Mouse (Mus musculus): ENCODE results near the gene Apba3.
A peak's percentile ranks its signal among the peaks of the same experiment; 100 is the strongest.

Apba3 gene

DNA sequence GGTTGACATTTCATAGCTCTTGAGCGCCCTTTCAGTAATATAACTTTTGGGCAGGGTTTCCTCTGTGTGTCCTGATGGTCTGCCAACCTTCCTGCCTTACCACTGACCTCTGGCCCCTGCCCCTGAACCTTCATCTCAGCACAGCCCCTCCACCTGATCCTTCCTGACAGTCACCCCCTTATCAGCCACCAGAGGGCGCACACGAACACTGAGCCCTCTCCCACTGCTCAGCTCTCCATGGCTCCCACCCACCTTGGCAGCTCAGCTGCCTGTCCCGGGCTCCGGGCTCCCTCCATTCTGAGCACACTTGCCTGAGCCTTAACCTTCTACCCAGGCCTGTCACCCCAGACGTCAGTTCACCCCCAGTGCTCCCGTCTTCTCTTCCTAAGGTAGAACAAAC, 22.5 kb downstream of the Apba3 start:
- no peak for ATAC-seq (ENCODE audit: insufficient number of reproducible peaks, low FRiP score, low TSS enrichment)

DNA sequence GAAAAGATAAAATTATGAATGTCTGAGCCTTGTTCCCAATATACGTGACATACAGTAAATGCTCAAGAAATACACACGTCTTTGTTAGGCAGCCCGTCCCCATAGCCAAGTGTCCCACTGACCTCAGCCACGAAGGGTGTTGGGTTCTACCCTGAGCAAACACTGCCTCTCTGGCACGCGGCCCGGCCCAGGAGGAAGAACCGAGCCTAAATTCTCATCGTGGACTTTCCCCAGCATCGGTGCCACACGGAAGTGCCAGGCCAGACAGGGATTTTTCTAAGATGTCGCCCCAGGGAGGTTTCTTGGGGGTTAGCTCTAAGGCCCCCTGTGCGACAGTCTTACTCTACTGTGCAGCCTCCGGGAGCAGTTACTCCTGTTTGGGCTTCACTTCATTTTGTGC, 23.1 kb downstream of the Apba3 start:
- ATAC-seq (ENCODE audit: insufficient number of reproducible peaks, low FRiP score, low TSS enrichment) = no peak

DNA sequence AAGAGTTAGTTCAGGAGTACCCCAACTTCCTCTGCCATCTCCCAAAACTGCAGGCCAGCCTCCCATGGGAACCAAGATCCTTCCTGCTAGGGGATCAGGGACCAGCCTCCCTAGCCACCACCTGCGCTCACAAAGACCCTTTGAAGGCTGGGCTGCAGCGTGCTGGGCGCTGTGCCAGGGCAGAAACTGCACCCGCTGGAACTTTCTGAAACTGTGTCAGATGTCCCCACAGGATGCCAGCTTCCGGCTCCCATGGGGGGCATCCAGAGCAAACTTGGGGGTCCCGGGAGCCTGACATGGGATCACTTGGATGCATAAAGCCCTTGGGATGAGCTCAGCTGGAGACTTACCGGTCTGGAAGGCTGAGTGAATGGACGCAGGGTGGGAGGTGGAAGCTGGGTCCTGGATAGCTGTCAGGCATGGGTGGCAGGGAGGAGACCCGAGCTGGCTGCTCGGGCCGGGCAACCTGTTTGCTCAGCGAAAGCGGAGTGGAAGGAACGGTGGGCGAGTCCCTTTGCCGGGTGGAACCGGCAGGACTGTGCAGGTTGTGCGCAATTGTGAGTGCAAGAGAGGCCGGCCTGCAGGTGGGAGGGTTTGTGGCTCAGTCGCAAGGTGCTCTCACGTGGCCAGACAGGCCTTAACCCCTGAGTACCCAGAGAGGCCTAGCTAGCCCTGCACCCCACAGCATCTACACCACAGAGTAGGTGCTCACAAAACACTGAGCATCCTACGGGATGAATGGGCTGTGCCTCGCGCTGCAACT, 24.1 kb downstream of the Apba3 start:
- no peak for ATAC-seq (ENCODE audit: insufficient number of reproducible peaks, low FRiP score, low TSS enrichment)

DNA sequence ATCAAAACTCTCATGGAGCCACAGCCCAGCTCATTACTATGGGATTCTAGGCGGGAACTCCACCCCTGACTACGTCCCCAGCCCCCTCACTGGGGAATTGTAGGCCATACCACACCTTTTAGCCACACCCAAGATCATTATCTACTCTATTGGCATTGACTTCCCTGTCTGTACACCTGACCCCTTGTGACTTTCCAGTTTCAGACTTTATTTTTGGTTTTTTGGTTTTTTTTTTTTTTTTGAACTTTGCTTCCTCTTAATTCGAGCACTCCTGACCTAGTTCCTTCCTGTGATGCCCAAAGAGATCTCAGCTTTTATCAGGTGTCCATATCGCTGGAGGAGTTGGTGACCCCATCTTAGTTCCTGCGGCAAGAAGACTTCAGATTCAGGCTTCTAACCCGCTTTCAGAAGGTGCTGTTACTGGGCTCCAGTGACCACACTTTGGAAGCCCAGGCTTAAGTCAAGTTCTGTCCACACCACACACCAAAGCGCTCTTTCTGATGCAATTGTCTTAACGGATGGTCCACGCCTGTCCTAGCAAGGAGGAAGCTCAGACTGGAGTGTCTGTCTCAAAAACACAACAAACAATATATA, 24.8 kb downstream of the Apba3 start, which contains the start of gene Tjp3:
Tjp3 (minus strand) TSS at position 71 of the 594 bp plus-strand sequence.
- no peak for ATAC-seq (ENCODE audit: insufficient number of reproducible peaks, low FRiP score, low TSS enrichment)

DNA sequence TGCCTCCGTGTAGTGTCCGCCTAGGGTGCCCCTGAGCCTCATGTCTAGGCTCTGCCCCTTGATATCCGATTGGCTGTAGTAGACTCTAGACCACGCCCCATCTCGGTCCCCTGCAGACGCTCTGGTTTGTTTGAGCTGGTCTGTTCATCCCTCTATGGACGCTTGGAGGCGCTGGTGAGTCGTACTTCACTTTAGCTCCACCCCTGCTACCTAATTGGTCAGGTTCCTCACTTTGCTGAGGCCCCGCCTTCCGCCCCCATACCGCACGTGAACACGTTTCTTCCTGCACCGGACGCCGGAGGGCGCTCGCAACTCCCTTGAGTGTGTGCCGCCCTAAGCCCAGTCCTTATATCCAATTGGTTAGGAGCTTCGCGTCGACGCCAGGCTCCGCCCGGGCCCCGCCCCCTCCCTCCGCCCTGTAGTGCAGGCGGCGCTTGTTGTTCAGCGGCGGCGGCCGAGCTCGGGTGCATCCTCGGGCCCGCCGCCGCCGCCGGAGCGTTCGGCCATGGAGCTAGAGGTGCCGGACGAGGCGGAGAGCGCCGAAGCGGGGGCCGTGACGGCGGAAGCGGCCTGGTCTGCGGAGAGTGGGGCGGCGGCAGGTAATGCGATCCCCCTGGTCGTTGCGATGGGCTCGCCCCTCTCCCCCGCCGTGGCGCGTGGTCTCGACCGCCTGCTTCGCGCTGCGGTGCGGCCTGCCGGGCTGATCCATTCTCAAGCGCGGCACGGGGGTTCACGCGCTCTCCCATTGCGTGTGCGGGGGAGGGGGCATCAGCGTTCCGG, 26.0 kb downstream of the Apba3 start, which contains the start of gene Pip5k1c:
Pip5k1c (plus strand) TSS at position 410 of the 780 bp plus-strand sequence.
- peak; percentile 69 for ATAC-seq (ENCODE audit: insufficient number of reproducible peaks, low FRiP score, low TSS enrichment)

DNA sequence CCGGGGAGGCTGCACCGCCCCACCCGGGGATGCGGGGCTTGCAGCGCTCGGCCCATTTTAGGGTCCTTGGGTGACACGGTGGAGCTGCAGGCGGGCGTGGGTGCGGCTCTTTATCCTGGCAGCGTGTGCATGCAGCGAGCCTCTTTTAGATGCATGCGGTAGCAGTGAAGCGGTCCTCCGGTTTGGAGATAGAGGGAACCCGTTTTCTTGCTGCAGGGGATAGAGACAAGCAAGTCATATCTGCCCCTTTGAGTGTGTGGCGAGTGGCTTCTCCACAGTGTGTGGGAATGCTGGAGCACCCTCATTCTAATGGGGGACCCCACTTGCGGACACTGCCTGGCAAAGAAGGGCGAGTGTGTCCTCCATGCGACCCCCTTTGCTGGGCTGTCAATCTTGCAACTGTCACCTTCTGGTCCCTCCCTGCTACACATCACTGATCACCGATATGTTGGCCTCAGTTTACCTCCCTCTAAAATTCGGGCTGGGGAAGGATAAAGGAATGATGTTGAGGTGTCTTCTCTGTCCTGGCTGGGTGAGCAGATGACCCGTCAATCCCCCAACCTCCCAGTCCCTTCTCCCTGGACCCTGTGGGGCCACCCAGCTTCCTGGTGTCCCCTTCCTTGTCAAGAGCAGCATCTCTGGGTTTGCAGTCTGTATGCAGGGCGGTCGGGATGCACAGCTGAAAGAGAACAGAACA, 26.7 kb downstream of the Apba3 start:
- no peak for ATAC-seq (ENCODE audit: insufficient number of reproducible peaks, low FRiP score, low TSS enrichment)

DNA sequence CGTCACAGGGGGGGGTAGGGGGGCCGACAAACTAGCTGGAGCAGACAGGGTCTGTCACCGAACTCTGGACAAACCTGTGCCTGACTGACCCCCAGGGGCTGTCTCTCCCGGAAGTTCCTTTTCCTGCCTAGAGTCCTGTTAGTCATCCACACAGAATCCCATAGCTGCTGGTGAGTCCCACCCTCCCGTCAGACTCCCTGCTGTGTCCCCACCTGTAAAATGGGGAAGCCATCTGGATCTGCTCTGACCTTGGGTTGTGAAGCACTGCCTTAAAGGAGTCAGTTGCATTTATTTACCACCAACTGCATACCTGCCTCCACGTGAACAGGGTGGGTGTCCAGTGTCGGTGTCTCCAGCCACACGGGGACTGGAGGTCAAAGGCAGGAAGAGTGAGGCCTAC, 27.7 kb downstream of the Apba3 start:
- ATAC-seq (ENCODE audit: insufficient number of reproducible peaks, low FRiP score, low TSS enrichment) = no peak

DNA sequence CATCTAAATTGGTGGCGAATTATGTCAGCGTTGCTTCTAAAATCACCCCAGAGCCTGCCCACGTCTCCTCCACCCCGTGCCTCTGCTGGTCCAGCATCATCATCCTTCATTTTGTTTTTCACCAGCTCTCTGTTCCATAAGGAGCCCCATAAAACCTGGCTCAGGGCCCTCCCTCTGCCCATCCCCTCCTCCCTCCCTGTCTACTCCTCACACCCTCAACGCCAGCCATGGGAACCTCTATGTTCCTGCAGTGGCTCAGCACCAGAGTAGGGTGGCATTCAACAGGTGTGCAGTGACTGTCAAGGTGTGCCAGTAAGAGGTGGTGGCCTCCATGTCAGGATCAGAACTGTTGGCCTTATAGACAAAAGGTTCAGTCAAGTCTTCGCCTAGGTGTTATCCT, 28.4 kb downstream of the Apba3 start:
- ATAC-seq (ENCODE audit: insufficient number of reproducible peaks, low FRiP score, low TSS enrichment) = no peak

DNA sequence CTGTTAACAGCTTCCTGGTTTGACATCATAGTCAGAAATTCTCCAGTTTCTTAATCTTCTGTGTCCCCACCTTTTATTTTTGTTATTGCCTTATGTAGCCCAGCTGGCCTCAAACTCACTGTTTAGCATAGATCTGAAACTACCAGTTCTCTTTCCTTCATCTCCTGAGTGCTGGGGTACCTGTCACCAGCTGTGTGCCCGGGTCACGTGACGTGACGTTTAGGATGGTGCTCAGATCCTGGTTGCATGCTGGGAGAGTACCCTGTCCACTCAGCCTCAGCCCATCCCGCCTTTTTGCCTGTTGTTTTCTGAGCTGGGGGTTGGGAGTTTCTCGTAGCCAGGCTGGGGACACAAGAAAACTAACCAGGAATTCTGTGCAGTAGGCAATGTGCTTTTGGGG, 30.5 kb downstream of the Apba3 start:
- no peak for ATAC-seq (ENCODE audit: insufficient number of reproducible peaks, low FRiP score, low TSS enrichment)

DNA sequence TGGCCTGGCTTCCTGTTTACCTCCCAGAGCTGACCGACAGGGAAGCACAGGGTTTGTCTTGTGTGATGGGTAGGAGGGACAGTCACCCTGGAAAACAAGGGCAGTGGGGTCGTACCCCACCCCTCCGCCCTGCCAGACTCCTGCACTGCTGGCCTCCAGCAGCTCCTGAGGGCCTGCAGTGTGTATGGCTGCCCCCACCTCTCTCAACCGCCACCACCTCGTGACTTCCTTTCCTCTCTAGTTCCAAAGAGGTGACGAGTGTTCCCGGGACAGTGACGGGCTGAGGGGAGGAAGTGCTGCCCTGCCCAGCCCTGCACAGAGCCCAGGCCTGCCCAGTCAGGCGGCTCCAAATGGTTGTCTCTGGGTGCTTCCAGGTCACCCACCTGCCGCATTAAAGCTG, 31.1 kb downstream of the Apba3 start:
- ATAC-seq (ENCODE audit: insufficient number of reproducible peaks, low FRiP score, low TSS enrichment) = no peak

DNA sequence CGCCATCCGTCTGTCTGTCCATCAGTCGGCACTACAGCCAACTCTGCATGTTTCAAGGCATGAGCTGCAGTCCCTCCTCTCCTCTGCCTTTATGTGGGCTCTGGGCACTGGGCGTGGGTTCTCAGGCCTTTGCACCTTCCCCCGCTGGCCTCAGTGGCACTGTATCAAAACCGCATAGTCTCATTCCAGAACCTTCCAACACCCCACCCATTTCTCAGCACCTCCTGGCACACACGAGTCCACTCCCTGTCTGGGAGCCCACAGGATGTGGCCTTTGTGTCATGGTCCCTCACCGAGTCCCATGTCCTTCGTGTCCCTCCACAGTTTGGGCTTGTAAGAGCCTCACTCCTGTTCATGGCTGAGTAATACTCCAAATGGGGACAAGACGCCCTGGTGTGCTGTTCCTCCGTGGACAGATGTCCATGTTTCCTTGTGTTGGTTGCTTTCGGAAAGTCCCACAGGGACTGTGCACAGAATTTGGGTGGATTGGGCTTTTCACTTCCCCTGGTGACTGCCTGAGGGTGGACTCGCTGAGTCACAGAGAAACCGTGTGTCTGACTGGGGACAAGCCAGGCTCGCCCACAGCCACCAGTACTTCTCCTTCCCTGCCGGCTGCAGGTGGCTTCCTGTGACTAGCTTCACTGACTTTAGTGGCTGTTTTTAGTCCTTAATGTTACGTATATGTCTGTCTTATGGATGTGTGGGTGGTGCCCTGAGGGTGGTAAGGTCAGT, 31.8 kb downstream of the Apba3 start:
- no peak for ATAC-seq (ENCODE audit: insufficient number of reproducible peaks, low FRiP score, low TSS enrichment)

DNA sequence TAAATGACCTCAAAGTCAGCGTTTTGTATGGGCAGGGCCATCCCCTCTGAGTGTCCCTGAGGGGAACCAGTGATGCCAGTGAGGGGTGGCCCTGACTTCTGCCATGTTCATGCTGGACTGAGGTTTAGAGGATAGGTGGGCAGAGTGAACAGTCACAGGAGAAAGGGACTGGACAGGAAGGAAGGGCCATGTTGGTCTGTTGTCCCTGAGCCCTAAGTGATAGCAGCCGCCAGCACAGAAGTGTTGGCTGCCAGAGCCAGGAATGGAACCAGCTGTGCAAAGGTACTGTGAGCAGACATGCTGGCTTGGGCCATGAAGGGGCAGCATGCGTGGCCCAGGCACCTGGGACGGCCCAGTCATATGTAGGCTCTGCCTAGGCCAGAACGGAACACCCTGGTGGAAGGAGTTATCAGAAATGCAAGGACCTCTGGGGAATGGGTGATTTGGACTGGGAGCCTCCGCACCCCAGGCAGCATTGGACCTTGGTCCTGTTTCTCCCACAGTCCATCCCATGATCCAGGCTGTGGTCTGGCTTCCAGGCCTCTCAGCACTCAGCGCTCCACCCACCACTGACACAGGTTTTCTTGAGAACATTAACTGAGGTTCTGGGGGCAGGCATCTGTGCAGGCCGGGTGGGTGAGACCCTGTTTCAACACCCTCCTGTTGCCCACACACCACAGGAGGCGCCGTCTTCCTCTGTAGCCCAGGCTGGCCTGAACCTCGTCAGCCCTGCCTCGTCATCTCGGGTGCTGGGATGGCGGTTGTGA, 33.0 kb downstream of the Apba3 start:
- ATAC-seq (ENCODE audit: insufficient number of reproducible peaks, low FRiP score, low TSS enrichment) = no peak

DNA sequence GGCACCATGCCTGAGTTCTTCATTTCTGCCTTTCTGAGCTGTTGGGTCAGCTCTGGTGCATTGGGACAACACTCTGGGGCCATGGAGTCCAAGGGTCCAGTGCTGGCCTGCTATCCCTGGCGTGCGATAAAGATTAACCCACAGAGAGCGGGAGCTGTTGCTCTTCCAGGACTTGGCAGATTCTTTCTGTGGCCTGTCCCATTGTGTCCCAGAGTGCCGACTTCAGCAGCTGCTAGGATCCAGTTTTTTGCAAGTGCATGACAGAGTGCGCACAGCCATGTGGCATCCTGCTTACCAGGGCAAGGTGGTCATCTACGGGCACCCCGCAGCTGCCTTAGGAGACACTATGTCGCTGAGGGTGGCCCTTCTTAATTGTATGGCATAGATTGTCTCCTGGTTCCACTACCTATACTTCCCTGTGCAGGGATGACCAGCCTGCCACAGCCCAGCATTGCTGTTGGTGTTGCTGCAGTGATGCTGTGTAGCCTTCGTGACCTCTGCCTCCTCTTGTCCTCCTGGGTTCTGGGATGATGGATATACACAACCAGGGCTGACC, 33.7 kb downstream of the Apba3 start:
- ATAC-seq (ENCODE audit: insufficient number of reproducible peaks, low FRiP score, low TSS enrichment) = no peak

DNA sequence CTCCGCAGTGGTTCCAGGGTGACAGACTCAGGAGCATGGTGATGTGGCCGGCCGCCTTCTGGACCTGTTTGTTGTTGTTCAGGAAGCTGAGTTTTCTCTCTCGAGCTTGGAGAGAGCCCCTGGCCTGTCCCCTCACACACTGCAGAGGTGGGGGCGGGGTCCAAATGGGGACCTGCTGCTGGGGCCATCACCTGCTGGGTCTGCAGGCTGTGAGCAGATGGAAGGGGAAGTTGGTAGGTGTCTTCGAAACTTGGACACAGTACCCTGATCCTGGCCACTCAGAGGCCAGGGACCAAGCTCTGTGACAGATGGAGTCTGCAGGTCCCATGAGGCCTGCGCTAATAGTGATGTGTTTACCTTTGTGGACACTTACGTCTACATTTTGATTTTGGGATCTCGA, 34.6 kb downstream of the Apba3 start:
- ATAC-seq (ENCODE audit: insufficient number of reproducible peaks, low FRiP score, low TSS enrichment) = no peak

DNA sequence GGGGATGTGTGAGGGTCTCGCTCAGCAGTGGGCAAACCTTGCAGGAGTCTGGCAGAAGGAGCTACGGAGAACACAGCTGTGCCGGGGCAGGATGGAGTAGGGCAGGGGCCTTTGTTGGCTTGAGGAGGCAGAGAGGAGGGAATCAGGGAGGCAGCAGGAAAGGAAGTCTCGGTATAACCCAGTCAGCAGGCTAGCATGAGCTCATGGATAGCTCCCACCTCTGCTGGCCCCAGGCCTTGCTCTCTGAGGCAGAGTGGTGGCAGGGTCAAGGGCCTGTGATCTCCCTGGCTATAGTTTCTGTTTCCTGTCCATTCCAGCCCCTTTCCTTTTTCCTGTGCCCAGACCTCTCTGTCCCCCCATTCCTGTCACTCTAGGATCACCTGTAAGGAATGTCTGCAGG, 35.5 kb downstream of the Apba3 start:
- ATAC-seq (ENCODE audit: insufficient number of reproducible peaks, low FRiP score, low TSS enrichment) = no peak

DNA sequence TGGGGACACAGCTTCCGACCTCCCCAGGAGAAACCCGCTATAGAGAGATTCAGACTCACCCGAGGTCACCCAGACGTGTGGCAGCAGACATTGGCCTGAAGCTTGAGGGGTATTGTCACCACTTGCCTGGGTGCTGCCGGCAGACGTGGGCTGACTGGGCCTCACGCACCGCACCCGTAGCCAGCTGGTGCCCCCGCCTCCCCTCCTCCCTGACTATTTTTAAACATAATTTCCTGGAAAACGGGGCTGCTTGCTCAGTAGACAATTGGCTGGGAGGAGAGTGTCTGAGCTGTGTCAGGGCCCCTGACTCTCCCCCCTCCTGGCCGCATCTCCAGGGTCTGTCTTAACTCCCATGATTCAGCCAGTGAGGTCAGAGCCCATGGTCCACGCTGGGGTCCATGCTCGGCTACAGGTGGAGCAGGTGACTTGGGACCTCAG, 36.0 kb downstream of the Apba3 start:
- no peak for ATAC-seq (ENCODE audit: insufficient number of reproducible peaks, low FRiP score, low TSS enrichment)

DNA sequence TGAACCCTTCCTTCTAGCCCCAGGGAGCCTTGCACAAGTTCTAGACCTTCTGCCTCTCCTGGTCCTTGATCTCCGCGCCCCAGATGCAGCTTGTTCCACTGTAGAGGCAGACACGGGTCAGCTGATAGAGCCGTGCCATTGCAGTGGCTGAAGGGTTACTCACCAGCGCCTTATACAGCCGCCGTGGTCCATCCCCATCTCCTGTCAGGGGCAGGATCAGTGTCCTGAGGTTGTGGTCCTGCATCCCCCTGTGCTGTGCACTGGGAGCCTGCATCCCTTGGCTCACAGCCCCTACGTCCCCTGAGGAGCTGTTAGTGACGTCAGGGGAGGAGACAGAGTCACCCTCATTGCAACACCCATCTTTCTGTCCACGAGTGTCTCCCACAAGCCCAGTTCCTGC, 36.5 kb downstream of the Apba3 start:
- no peak for ATAC-seq (ENCODE audit: insufficient number of reproducible peaks, low FRiP score, low TSS enrichment)

DNA sequence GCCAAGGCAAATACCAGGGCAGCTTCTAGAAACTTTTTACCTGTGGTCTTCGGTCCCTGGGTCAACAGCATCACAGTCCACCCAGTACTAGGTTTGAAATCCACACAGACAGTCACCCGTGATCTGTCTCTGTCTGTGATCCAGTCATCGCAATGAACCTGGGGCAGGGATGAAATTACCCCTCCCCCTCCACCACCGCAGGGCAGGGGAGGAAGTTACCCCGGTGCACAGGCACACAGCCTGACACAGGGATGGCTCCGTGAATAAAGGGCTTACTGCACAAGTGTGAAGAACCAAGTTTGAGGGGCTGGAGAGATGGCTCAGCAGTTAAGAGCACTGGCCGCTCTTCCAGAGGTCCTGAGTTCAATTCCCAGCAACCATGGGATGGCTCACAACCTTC, 37.0 kb downstream of the Apba3 start:
- no peak for ATAC-seq (ENCODE audit: insufficient number of reproducible peaks, low FRiP score, low TSS enrichment)

DNA sequence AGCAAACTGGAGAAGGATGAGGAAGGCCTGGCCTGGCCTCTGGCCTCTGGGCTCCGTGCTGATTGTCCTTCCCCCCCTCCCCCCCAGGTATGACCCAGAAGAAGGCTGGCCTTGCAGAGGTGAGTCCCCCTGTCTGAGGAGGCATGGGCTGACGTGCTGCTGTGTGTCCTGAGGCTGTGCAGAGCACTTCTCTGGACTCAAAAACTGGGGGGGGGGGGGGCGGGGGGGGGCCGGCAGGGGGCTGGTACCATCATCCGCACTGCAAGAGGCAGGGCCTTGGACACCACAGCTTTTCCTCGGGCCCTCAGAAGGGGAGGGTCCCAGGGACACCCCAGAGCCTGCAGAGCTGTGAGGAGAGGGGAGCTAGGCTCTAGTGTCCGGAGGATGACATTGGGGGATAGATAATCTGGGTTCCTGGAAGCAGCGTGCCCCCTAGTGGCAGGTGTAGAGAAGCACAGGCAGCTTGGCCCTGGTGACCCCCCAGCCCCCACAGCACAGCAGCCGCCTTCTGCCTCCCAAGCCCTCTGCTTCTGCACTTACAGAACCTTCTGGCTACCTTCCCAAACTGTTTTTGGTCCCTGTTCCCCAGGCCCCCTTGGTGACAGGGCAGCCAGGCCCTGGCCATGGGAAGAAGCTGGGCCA, 38.0 kb downstream of the Apba3 start:
- ATAC-seq (ENCODE audit: insufficient number of reproducible peaks, low FRiP score, low TSS enrichment) = no peak

All from cerebellum, adult (tissue).